Mouse (Mus musculus) frontal cortex, postnatal 36 days (tissue): ENCODE data around the gene Pnpla1.

Source experiments
- DNase-seq, 2 experiments: peaks; one replicate each; pipeline ENCODE4 v3.0.0; 2022; ENCODE audit warnings: low spot score in 2 of 2

Gene Pnpla1

GRCm38 (mm10) chr17:28885231-28885630 is 27.0 kb downstream of the Pnpla1 start:
- no peak for DNase-seq

DNA sequence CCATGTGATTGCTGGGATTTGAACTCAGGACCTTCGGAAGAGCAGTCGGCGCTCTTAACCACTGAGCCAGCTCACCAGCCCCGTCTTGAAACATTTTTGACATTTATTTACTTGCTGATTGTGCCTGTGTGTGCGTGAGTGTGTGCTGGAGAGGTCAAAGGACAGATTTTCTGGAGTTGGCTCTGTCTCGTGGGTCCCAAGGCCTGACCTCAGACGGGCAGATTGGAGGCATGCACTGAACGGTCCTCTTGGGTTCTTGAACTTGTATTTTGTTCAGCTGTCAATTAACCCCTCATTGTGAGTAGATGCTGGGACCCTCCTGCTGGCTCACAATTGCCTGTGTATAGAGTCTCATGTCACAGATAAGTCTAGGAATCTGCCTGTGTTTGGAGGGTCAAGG is 28.1 kb downstream of the Pnpla1 start:
- DNase-seq: no peak

- no peak for DNase-seq
Observed at GRCm38 (mm10) chr17:28894050-28894767, 36.0 kb downstream of the Pnpla1 start.

GRCm38 (mm10) chr17:28895217-28895875 is 37.1 kb downstream of the Pnpla1 start:
- no peak for DNase-seq

- no peak for DNase-seq
Observed at GRCm38 (mm10) chr17:28896095-28896780, 38.0 kb downstream of the Pnpla1 start.

GRCm38 (mm10) chr17:28897817-28898216 is 39.6 kb downstream of the Pnpla1 start:
- no peak for DNase-seq

- no peak for DNase-seq
Observed at GRCm38 (mm10) chr17:28898249-28898648, 40.0 kb downstream of the Pnpla1 start.

- DNase-seq: no peak
Observed at GRCm38 (mm10) chr17:28899427-28899826, 41.2 kb downstream of the Pnpla1 start.

- no peak for DNase-seq
Observed at GRCm38 (mm10) chr17:28901559-28901958, 43.3 kb downstream of the Pnpla1 start.

- peak; percentile 64 to 80 for DNase-seq
Observed at GRCm38 (mm10) chr17:28904546-28905376, 46.5 kb downstream of the Pnpla1 start.

DNA sequence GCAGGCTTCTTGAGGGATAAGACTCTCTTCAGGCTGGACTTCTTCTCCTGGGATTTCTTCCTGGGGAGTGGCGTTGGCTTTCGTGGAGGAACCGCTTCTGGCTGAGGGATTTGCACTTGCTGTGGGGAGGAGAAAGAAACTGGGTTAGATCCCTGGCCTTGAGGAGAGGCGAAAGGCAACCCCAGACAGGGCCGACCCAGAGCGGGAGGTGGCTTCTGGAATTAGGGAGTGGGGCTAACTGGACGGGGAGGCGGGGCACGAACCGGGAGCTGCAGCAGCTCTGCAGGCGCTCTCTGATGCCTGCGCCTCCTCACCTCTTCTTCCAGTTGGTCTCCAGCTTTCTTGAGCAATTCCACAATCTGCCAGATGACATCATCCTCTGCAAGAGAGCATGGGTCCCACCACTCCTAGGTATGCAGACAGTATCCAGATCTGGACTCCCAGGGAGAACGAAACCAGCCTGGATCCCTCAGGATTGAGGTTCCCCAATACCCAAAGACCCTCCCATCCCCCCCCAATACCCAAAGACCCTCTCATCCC is 47.2 kb downstream of the Pnpla1 start:
- no peak for DNase-seq

- peak; percentile 51 to 79 for DNase-seq
Observed at GRCm38 (mm10) chr17:28907959-28908358, 49.7 kb downstream of the Pnpla1 start.

DNA sequence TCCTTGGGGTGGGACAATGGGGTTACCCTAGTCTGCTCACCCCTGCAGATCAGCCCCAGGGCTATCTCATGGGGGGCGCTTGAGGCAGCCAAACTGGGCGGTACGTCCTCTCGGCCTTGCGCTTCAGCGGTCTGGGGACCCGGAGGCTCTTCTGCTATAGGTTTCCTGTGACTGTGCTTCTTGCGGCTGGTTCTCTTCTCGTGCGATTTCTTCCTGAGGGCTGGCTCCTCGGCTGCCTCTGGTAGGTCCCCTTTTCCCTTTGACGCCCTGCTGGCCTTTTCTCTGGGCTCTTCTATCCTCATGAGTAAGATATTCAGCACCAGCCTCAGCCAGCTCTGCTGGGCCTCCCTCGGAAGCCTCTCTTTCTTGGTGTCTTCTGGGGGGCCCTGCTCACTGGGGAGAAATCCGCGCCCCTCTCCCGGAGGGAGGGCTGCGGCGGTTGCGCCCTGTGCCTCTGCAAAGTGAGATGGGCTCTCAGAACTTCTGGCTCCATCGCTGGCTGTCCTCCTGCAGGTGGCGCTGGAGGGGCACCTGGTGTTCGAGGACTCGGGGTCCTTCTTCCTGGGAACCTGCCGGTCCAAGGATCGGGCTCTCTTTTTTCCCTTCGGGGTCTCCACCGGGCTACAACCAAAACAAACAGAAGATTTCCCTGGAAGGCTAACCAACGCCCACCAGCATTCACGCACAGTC is 51.2 kb downstream of the Pnpla1 start:
- peak in 1 of 2 experiments; percentile 40 for DNase-seq

DNA sequence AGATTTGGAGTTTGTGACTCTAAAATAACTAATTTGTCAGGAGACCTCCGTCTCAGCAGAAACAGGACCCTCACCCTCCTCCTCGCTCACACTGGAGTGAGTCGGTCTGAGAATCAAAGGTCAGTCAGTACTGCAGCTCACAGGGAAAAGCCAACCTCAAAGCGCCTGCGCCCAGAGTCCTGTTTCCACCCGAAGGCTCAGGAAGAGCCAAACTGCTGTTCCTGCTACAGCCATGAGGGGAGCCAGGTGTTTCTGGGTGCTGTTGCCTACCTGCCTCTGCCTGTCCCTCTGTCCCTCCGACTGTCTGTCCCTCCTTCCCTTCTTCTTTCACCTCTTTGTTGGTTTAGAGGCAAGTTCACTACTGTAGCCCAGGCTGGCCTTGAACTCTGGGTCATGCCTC is 51.9 kb downstream of the Pnpla1 start:
- no peak for DNase-seq

GRCm38 (mm10) chr17:28913200-28913599 is 55.0 kb downstream of the Pnpla1 start:
- no peak for DNase-seq

- DNase-seq: no peak
Observed at GRCm38 (mm10) chr17:28913940-28914339, 55.7 kb downstream of the Pnpla1 start.

- DNase-seq: no peak
Observed at GRCm38 (mm10) chr17:28915060-28915628, 56.9 kb downstream of the Pnpla1 start, which contains the start of gene 4930539E08Rik. Gene 4930539E08Rik, minus strand, starts transcription at chr17:28915324.

DNA sequence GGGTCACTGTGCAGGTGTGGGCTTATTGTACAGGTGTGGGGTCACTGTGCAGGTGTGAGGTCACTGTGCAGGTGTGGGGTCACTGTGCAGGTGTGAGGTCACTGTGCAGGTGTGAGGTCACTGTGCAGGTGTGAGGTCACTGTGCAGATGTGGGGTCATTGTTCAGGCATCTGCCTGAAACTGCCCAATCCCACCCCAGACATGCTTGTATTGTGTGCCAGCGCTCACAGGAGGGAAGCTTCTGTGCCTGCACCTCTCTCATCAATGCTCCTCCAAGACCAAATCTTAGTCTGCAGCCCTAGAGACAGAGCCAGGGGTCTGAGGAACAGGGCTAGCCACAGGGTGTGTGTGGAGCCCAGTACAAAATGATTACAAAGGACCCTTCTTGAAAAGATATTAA is 58.3 kb downstream of the Pnpla1 start:
- no peak for DNase-seq

- DNase-seq: no peak
Observed at GRCm38 (mm10) chr17:28921086-28921485, 62.9 kb downstream of the Pnpla1 start.

- no peak for DNase-seq
Observed at GRCm38 (mm10) chr17:28922096-28922495, 63.9 kb downstream of the Pnpla1 start.
